Mouse (Mus musculus) cerebellum, adult 18-20 months (tissue): ENCODE data around the gene Tcp11l2.

Experiments used
- DNase-seq, 2 experiments: peaks; one replicate each; pipeline ENCODE4 v3.0.0; 2021

Gene Tcp11l2

GRCm38 (mm10) chr10:84576395-84577070 lies at the start of gene Tcp11l2:
TSS of gene Tcp11l2 (plus strand) at chr10:84576626.
- DNase-seq = peak; percentile 96 to 97

GRCm38 (mm10) chr10:84527070-84527469 lies 49.4 kb upstream of the Tcp11l2 start:
- DNase-seq = no peak

GRCm38 (mm10) chr10:84527631-84528030 lies 48.8 kb upstream of the Tcp11l2 start:
- peak; percentile 44 to 45 for DNase-seq

- peak; percentile 26 to 28 for DNase-seq
Observed at GRCm38 (mm10) chr10:84530388-84530787, 46.0 kb upstream of the Tcp11l2 start.

GRCm38 (mm10) chr10:84531576-84531975 lies 44.9 kb upstream of the Tcp11l2 start:
- DNase-seq = no peak

- peak in 1 of 2 experiments; percentile 19 for DNase-seq
Observed at GRCm38 (mm10) chr10:84532191-84532889, 44.1 kb upstream of the Tcp11l2 start.

GRCm38 (mm10) chr10:84532911-84533882 lies 43.2 kb upstream of the Tcp11l2 start:
- peak; percentile 68 to 78 for DNase-seq

- DNase-seq = peak; percentile 48 to 68
Observed at GRCm38 (mm10) chr10:84533912-84534671, 42.3 kb upstream of the Tcp11l2 start, which contains the start of gene Ckap4. TSS of gene Ckap4 (minus strand) at chr10:84534062.

- no peak for DNase-seq
Observed at GRCm38 (mm10) chr10:84535458-84535857, 41.0 kb upstream of the Tcp11l2 start.

- DNase-seq = peak; percentile 21 to 37
Observed at GRCm38 (mm10) chr10:84535859-84536258, 40.6 kb upstream of the Tcp11l2 start.

GRCm38 (mm10) chr10:84539651-84540050 lies 36.8 kb upstream of the Tcp11l2 start:
- no peak for DNase-seq

- DNase-seq = no peak
Observed at GRCm38 (mm10) chr10:84542802-84543658, 33.4 kb upstream of the Tcp11l2 start.

- no peak for DNase-seq
Observed at GRCm38 (mm10) chr10:84544841-84545610, 31.4 kb upstream of the Tcp11l2 start.

GRCm38 (mm10) chr10:84549146-84549919 lies 27.1 kb upstream of the Tcp11l2 start:
- DNase-seq = no peak

GRCm38 (mm10) chr10:84549920-84550293 lies 26.5 kb upstream of the Tcp11l2 start:
- DNase-seq = no peak

GRCm38 (mm10) chr10:84551846-84552245 lies 24.6 kb upstream of the Tcp11l2 start:
- DNase-seq = no peak

- DNase-seq = no peak
Observed at GRCm38 (mm10) chr10:84552477-84552876, 23.9 kb upstream of the Tcp11l2 start.

- DNase-seq = no peak
Observed at GRCm38 (mm10) chr10:84554291-84555009, 22.0 kb upstream of the Tcp11l2 start.

- no peak for DNase-seq
Observed at GRCm38 (mm10) chr10:84556120-84556519, 20.3 kb upstream of the Tcp11l2 start.
